Mouse (Mus musculus) midbrain, embryonic 16.5 days (tissue): ENCODE measurements around the gene 1700084M14Rik. TPM values are rescaled to one million over a fixed set of nuclear protein-coding genes. Genes with fewer than 3 reads are reported as not detected.
"Not testable (repeated sequence)": the region's sequence is repeated elsewhere in the genome, so short reads cannot be mapped to it uniquely, and the experiment has no call there.

ENCODE experiments used
- ATAC-seq: fragments of 200-750 bp; cut with Nextera tagmentation; 2 replicates; pipeline ENCODE4 v1.8.0; 2017; ENCODE audit warnings: moderate TSS enrichment
- H3K27ac ChIP-seq: fragments of 300-500 bp; sonication (generic); 2 replicates; pipeline ENCODE4 v1.5.1; 2014; ENCODE audit warnings: mild to moderate bottlenecking, low read length, mixed read lengths
- H3K27me3 ChIP-seq: fragments of 300-500 bp; sonication (generic); 2 replicates; pipeline ENCODE4 v1.6.1; 2014; ENCODE audit warnings: low read depth, low read length, mixed read lengths; ENCODE audit not compliant: control insufficient read depth, insufficient read depth
- H3K36me3 ChIP-seq: fragments of 300-500 bp; sonication (generic); 2 replicates; pipeline ENCODE4 v1.6.1; 2014; ENCODE audit warnings: mild to moderate bottlenecking, low read length, moderate library complexity, mixed read lengths; ENCODE audit not compliant: control insufficient read depth, insufficient read depth
- H3K4me1 ChIP-seq: fragments of 300-500 bp; sonication (generic); 2 replicates; pipeline ENCODE4 v1.6.1; 2014; ENCODE audit warnings: mild to moderate bottlenecking, low read length, mixed read lengths; ENCODE audit not compliant: control insufficient read depth, insufficient read depth
- H3K4me2 ChIP-seq: fragments of 300-500 bp; sonication (generic); 2 replicates; pipeline ENCODE4 v1.6.1; 2014; ENCODE audit warnings: mild to moderate bottlenecking, low read length, mixed read lengths
- H3K4me3 ChIP-seq: fragments of 300-500 bp; sonication (generic); 2 replicates; pipeline ENCODE4 v1.5.1; 2014; ENCODE audit warnings: low read depth, mild to moderate bottlenecking, low read length, moderate library complexity, mixed read lengths
- H3K9ac ChIP-seq: fragments of 300-500 bp; sonication (generic); 2 replicates; pipeline ENCODE4 v1.6.1; 2014; ENCODE audit warnings: low read depth, low read length, mixed read lengths
- H3K9me3 ChIP-seq: fragments of 300-500 bp; sonication (generic); replicated peaks from 2 replicates; pipeline ENCODE4 v1.6.1; 2014; ENCODE audit warnings: mild to moderate bottlenecking, low read length, mixed read lengths; ENCODE audit not compliant: control insufficient read depth, poor library complexity, severe bottlenecking
- WGBS: fragments of 180-500 bp; shearing (Covaris S2); extraction: QIAGEN DNeasy Blood & Tissue Kit; methylation state at CpG from one replicate; pipeline ENCODE4 v1.1.7; 2014; 5-methylcytosine and 5-hydroxymethylcytosine counted together
- polyA plus RNA-seq: library from polyadenylated mRNA; unstranded; fragments of >200 nt; fragmentation: Nextera tagmentation; extraction: Ambion mirVana; gene quantifications from 2 replicates; pipeline ENCODE4 v1.2.1, GENCODE M21; 2015

1700084M14Rik gene
- polyA plus RNA-seq, result not detected in 2 replicates

- H3K9ac ChIP-seq, H3K27me3 ChIP-seq, H3K4me2 ChIP-seq, H3K9me3 ChIP-seq, H3K4me3 ChIP-seq, ATAC-seq, H3K36me3 ChIP-seq, H3K27ac ChIP-seq, H3K4me1 ChIP-seq: not testable (repeated sequence)
- 87% methylated on average over 3 of the region's 3 CpGs for WGBS
Measured at GRCm38 (mm10) chrX:91575811-91576210, at the start of gene 1700084M14Rik. Gene 1700084M14Rik, minus strand, starts transcription at chrX:91575911.

Other genes with a start within 250 kb of the 1700084M14Rik start
- gene Mageb2, start 244.2 kb downstream of the 1700084M14Rik start, polyA plus RNA-seq, result not detected in 2 replicates
- not detected in 2 replicates for gene Gm5072, start 183.4 kb downstream of the 1700084M14Rik start, polyA plus RNA-seq
- gene Gm8914, start 95.8 kb downstream of the 1700084M14Rik start, polyA plus RNA-seq, result not detected in 2 replicates
- not detected in 2 replicates for gene Gm14781, start 56.3 kb upstream of the 1700084M14Rik start, polyA plus RNA-seq
- gene Mageb5, start 207.1 kb upstream of the 1700084M14Rik start, polyA plus RNA-seq, result not detected in 2 replicates